Mouse (Mus musculus): ENCODE results near the gene Iyd. TPM values are rescaled to one million over a fixed set of nuclear protein-coding genes. Genes with fewer than 3 reads are reported as not detected.
A peak's percentile ranks its signal among the peaks of the same experiment; 100 is the strongest.

Iyd gene
- polyA plus RNA-seq, 1 experiment from 2014 or later: 0.67 TPM

DNA sequence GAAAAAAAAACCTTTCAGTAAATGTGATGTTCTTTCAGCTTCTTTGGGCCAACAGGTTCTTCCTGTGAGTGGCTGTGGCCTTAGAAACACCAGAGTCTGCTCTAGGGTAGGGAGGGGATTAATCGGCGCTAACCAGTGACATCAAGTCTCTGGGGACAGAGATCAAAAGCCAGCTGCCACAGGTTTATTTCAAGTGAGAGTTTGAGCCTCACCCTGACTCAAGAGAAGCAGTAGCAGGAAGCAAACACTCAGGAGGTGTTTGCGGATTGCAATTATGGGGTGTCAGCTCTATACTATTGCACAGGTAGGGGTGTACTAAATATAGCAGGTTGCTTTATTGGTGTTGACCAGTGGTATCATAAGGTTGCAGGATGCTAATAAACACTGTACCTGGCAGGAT is 29.6 kb upstream of the Iyd start:
- no peaks in the 10 kb centered on the region for H3K9me3 ChIP-seq (ENCODE audit: low read depth, low read length)
- TF ChIP-seq CTCF (IDR thresholded peaks at IDR 0.05; ENCODE audit: low read depth): no peak

DNA sequence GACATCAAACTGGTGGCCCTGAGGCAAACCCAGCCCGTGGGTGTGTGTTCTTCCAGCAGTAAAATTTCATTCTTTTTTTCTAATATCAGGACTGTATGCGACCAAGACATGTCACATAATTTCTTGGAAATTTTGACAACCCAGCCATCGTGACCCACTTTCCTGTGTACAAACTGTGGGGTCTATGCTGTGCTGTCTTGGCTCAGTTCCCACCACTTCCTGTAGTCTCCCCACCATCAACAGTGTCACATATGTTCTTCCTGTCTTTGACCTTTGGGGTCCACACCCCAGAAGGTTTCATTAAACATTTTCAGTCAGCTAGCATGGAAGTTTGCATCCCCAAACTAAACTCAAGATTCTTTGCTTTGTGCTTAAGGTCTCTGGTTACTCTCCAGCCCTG is 28.6 kb upstream of the Iyd start:
- Histone ChIP-seq H3K9me3 (ENCODE audit: low read depth, low read length) (no peaks in the 10 kb centered on the region), H3K36me3 (ENCODE audit: insufficient read depth) (no peaks in the 10 kb centered on the region), H3K4me3 (ENCODE audit: low read depth, low read length) (no peak overlapping the region), H3K4me1 (ENCODE audit: insufficient read depth) (peaks cover 7% of the 10 kb centered on the region; the same call in 1 of the 2 replicates), H3K27me3 (ENCODE audit: insufficient read depth, low read length) (no peaks in the 10 kb centered on the region), H3K9ac (no peak overlapping the region), H3K27ac (ENCODE audit: low read depth) (no peak overlapping the region), H3K4me2 (no peak overlapping the region)
- DNase-seq: peak; percentile 34
- 27% methylated on average over 3 of the region's 3 CpGs for WGBS
- no peak for ATAC-seq (ENCODE audit: insufficient read depth)
- TF ChIP-seq CTCF (IDR thresholded peaks at IDR 0.05; ENCODE audit: low read depth): no peak

More for the DNA sequence above, 29.6 kb upstream of the Iyd start:
- no peak overlapping the region for H3K4me3 ChIP-seq (ENCODE audit: low read depth, low read length)
- 46% methylated on average over 3 of the region's 3 CpGs for WGBS
- ATAC-seq (ENCODE audit: insufficient read depth): no peak
- H3K9ac ChIP-seq: no peak overlapping the region
- no peaks in the 10 kb centered on the region for H3K27me3 ChIP-seq (ENCODE audit: insufficient read depth, low read length)
- H3K4me2 ChIP-seq: no peak overlapping the region
- H3K27ac ChIP-seq (ENCODE audit: low read depth): no peak overlapping the region
- no peaks in the 10 kb centered on the region for H3K36me3 ChIP-seq (ENCODE audit: insufficient read depth)
- no peak for DNase-seq
- peaks cover 7% of the 10 kb centered on the region; the same call in 1 of the 2 replicates for H3K4me1 ChIP-seq (ENCODE audit: insufficient read depth)

DNA sequence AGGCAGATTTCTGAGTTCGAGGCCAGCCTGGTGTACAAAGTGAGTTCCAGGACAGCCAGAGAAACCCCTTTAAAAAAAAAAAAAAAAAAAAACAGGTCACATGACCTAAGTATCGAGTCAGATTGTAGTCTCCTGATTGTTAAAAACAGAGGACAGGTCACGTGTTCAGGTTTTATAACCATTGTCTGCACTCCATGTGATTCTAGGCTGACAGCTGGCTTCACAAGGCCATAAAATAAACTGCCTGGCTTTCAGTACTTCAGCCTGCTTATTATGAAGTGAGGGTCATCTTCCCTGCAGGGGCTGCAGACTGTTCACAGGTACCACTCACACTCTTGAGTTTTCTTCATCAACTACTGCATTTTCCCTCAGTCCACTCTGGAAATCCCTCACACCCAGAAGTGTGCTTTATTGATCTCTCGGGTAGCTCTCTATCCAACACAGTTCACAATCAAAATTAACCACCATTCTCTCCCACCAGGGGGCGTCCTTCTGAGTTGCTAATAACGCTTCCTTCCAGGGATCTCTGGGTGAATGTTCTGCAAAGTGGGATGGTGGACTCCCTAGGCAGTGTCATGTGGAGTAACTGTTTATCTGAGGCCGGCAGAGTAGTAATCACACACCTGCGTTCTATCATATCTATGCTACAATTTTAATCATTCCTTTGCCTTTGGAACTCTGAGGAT is 27.3 kb upstream of the Iyd start:
- DNase-seq (peak; percentile 40), ATAC-seq (ENCODE audit: insufficient read depth) (no peak)
- H3K4me3 ChIP-seq (ENCODE audit: low read depth, low read length): no peak overlapping the region
- H3K4me1 ChIP-seq (ENCODE audit: insufficient read depth): peaks cover 7% of the 10 kb centered on the region; the same call in 1 of the 2 replicates
- WGBS: 78% methylated on average over 8 of the region's 8 CpGs
- H3K36me3 ChIP-seq (ENCODE audit: insufficient read depth): no peaks in the 10 kb centered on the region
- H3K27me3 ChIP-seq (ENCODE audit: insufficient read depth, low read length): no peaks in the 10 kb centered on the region
- peak; percentile 35; the same call in 1 of the 2 replicates for TF ChIP-seq CTCF (IDR thresholded peaks at IDR 0.05; ENCODE audit: low read depth)
- no peak overlapping the region for H3K27ac ChIP-seq (ENCODE audit: low read depth)
- H3K9ac ChIP-seq: no peak overlapping the region
- H3K9me3 ChIP-seq (ENCODE audit: low read depth, low read length): no peaks in the 10 kb centered on the region
- H3K4me2 ChIP-seq: no peak overlapping the region

DNA sequence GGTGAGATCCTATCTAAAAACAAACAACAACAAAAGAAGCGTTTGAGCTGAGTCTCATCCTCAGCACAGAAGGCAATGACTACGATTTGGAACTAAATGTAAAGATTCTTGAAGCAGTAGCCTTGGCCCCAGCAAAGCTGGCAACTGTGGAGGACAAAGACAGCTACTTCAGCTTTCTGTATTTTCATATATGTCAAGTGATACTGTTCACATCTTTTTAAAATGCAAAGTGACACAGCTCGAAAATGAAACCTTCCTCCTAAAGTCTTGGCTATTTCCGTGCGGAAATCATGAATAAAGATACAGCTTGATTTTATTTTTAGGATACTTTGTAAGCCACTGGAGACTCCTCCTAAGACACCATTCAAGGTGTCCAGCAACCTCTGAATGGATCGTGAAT is 26.1 kb upstream of the Iyd start:
- DNase-seq: no peak
- Histone ChIP-seq H3K36me3 (ENCODE audit: insufficient read depth) (no peaks in the 10 kb centered on the region), H3K9ac (no peak overlapping the region), H3K9me3 (ENCODE audit: low read depth, low read length) (no peaks in the 10 kb centered on the region), H3K4me1 (ENCODE audit: insufficient read depth) (no peaks in the 10 kb centered on the region), H3K4me2 (no peak overlapping the region), H3K27me3 (ENCODE audit: insufficient read depth, low read length) (no peaks in the 10 kb centered on the region), H3K27ac (ENCODE audit: low read depth) (no peak overlapping the region), H3K4me3 (ENCODE audit: low read depth, low read length) (no peak overlapping the region)
- 70% methylated on average over 6 of the region's 6 CpGs for WGBS
- TF ChIP-seq CTCF (IDR thresholded peaks at IDR 0.05; ENCODE audit: low read depth): no peak
- no peak for ATAC-seq (ENCODE audit: insufficient read depth)

DNA sequence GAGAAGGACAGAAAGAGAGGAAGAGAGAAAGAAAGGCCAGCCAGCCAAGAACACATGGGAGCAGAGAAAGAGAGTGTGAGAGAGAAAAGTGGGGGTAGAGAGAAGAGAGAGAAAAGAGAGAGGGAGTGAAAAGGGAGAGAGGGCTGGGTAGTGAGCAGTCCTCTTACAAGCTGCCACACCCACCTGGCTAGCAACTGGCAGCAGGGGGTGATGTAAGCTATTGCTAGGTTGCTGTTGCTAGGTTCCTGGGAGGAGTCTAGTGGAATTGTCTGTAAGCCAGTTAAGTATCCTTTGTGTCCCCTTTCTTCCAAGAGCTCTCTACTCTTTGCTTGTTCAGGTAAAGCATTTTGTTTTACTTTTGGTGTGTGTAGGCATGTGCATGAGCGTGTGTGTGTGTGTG is 25.4 kb upstream of the Iyd start:
- TF ChIP-seq CTCF (IDR thresholded peaks at IDR 0.05; ENCODE audit: low read depth): no peak
- Histone ChIP-seq H3K4me1 (ENCODE audit: insufficient read depth) (no peaks in the 10 kb centered on the region), H3K36me3 (ENCODE audit: insufficient read depth) (no peaks in the 10 kb centered on the region), H3K4me2 (no peak overlapping the region), H3K9ac (no peak overlapping the region), H3K27ac (ENCODE audit: low read depth) (no peak overlapping the region), H3K27me3 (ENCODE audit: insufficient read depth, low read length) (no peaks in the 10 kb centered on the region), H3K4me3 (ENCODE audit: low read depth, low read length) (no peak overlapping the region), H3K9me3 (ENCODE audit: low read depth, low read length) (no peaks in the 10 kb centered on the region)
- DNase-seq: no peak
- ATAC-seq (ENCODE audit: insufficient read depth): no peak
- 87% methylated on average over 1 of the region's 1 CpGs for WGBS

DNA sequence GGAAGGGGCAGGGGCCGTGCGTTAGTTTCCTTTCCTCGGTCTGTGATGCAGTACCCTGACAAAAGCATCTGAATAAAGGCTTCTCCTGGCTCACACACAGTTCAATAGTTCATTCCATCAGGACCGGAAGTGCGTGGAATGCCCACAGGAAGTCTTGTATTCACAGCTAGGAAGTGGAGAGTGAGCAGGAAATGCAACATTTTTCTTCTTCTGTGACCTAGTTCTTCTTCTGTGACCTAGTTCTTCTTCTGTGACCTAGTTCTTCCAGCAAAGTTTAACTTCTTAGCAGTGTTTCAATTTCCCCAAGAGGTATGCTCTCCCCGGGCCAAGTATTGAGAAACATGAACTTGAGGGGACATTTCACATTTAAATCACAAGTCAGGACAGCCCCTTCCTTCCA is 23.6 kb upstream of the Iyd start:
- 52% methylated on average over 6 of the region's 6 CpGs for WGBS
- peak; percentile 21; the same call in 1 of the 2 replicates for ATAC-seq (ENCODE audit: insufficient read depth)
- no peak overlapping the region for H3K27ac ChIP-seq (ENCODE audit: low read depth)
- peak; percentile 43 for DNase-seq
- no peaks in the 10 kb centered on the region for H3K4me1 ChIP-seq (ENCODE audit: insufficient read depth)
- no peak overlapping the region for H3K4me2 ChIP-seq
- H3K36me3 ChIP-seq (ENCODE audit: insufficient read depth): no peaks in the 10 kb centered on the region
- no peaks in the 10 kb centered on the region for H3K9me3 ChIP-seq (ENCODE audit: low read depth, low read length)
- no peak for TF ChIP-seq CTCF (IDR thresholded peaks at IDR 0.05; ENCODE audit: low read depth)
- no peak overlapping the region for H3K9ac ChIP-seq
- no peak overlapping the region for H3K4me3 ChIP-seq (ENCODE audit: low read depth, low read length)
- no peaks in the 10 kb centered on the region for H3K27me3 ChIP-seq (ENCODE audit: insufficient read depth, low read length)

DNA sequence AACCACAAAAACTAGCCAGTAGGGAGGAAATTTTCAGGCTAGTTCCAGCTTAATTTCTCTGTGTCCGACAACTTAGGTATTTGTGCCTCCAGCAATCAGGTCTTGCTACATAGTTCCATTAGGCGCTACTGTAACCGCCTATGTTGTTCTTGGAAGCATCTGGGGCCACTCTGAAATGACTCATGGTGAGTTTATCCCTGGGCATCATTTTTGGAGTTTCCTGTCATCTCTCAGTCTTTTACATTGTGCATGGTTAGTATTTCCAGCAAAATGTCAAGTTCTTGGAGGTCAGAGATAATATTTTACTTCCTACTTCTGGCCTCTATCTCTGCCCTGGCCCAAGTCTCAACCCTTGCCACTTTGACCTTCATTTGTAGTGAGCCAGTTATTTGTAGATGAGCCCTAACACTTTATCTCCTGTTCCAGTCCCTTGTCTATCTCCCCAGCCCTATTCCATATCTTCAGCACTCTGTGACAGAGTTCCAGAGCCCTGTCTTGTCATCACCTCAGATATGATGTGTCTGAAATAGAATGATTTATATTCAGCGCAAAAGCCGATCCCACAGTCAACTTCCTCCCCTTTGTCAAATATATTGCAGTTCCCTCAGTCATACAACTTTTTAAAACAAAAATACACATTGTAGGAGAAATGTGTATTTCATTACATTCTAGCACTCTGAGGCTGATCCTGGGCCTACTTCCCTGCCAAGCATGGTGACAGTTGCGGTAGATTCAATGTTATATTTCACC is 16.8 kb upstream of the Iyd start:
- Histone ChIP-seq H3K4me1 (ENCODE audit: insufficient read depth) (peaks cover 19% of the 10 kb centered on the region), H3K9me3 (ENCODE audit: low read depth, low read length) (no peaks in the 10 kb centered on the region), H3K27me3 (ENCODE audit: insufficient read depth, low read length) (no peaks in the 10 kb centered on the region), H3K4me3 (ENCODE audit: low read depth, low read length) (no peak overlapping the region), H3K9ac (no peak overlapping the region), H3K4me2 (no peak overlapping the region), H3K27ac (ENCODE audit: low read depth) (no peak overlapping the region), H3K36me3 (ENCODE audit: insufficient read depth) (no peaks in the 10 kb centered on the region)
- TF ChIP-seq CTCF (IDR thresholded peaks at IDR 0.05; ENCODE audit: low read depth): no peak
- DNase-seq: peak; percentile 38
- no peak for ATAC-seq (ENCODE audit: insufficient read depth)
- WGBS: 61% methylated on average over 6 of the region's 6 CpGs
